Mouse (Mus musculus) intestine, postnatal 0 days (tissue): ENCODE results near the gene Tcf7. TPM values are rescaled to one million over a fixed set of nuclear protein-coding genes. Genes with fewer than 3 reads are reported as not detected.

ENCODE experiments used
- ATAC-seq: fragments of 200-750 bp; cut with Nextera tagmentation; 2 replicates; pipeline ENCODE4 v1.8.0; 2017; ENCODE audit warnings: mild to moderate bottlenecking, moderate TSS enrichment, moderate library complexity
- H3K27ac ChIP-seq: fragments of 300-500 bp; sonication (generic); 2 replicates; pipeline ENCODE4 v1.5.1; 2014; ENCODE audit warnings: mild to moderate bottlenecking, low read depth, low read length, moderate library complexity
- H3K27me3 ChIP-seq: fragments of 300-500 bp; sonication (generic); replicated peaks from 2 replicates; pipeline ENCODE4 v1.6.1; 2014; ENCODE audit warnings: low read length, mixed read lengths; ENCODE audit not compliant: control insufficient read depth, insufficient read depth
- H3K36me3 ChIP-seq: fragments of 300-500 bp; sonication (generic); 2 replicates; pipeline ENCODE4 v1.6.1; 2014; ENCODE audit warnings: mild to moderate bottlenecking, moderate library complexity; ENCODE audit not compliant: control insufficient read depth, insufficient read depth
- H3K4me1 ChIP-seq: fragments of 300-500 bp; sonication (generic); replicated peaks from 2 replicates; pipeline ENCODE4 v1.6.1; 2014; ENCODE audit warnings: antibody characterized with exemption, low read length, mixed read lengths; ENCODE audit not compliant: control insufficient read depth, insufficient read depth
- H3K4me2 ChIP-seq: fragments of 300-500 bp; sonication (generic); replicated peaks from 2 replicates; pipeline ENCODE4 v1.6.1; 2014; ENCODE audit warnings: low read depth, mild to moderate bottlenecking, moderate library complexity
- H3K4me3 ChIP-seq: fragments of 300-500 bp; sonication (generic); 2 replicates; pipeline ENCODE4 v1.5.1; 2014; ENCODE audit warnings: low read depth, low read length
- H3K9ac ChIP-seq: fragments of 300-500 bp; sonication (generic); 2 replicates; pipeline ENCODE4 v1.6.1; 2014; ENCODE audit warnings: mild to moderate bottlenecking, low read depth, low read length
- H3K9me3 ChIP-seq: fragments of 300-500 bp; sonication (generic); 2 replicates; pipeline ENCODE4 v1.6.1; 2016; ENCODE audit warnings: mixed run types; ENCODE audit not compliant: control insufficient read depth
- CTCF ChIP-seq: sonication (generic); IDR thresholded peaks from 2 replicates; pipeline ENCODE4 v1.5.1; 2016; ENCODE audit warnings: low read depth, mild to moderate bottlenecking, control low read depth, antibody characterized with exemption, moderate library complexity
- WGBS: fragments of 180-500 bp; shearing (Covaris S2); extraction: QIAGEN DNeasy Blood & Tissue Kit; methylation state at CpG from one replicate; pipeline ENCODE4 v1.1.7; 2014; 5-methylcytosine and 5-hydroxymethylcytosine counted together
- polyA plus RNA-seq: library from polyadenylated mRNA; unstranded; fragments of >200 nt; fragmentation: Nextera tagmentation; extraction: Ambion mirVana; gene quantifications from 2 replicates; pipeline ENCODE4 v1.2.1, GENCODE M21; 2015

Gene Tcf7
- polyA plus RNA-seq = 3.3 TPM in 2 replicates

- peak; percentile 86 for ATAC-seq
- peak within 1 kb of the TSS; percentile 41 for H3K27ac ChIP-seq
- WGBS = under 1% methylated on average over 79 of the region's 97 CpGs
These were observed at the start of gene Tcf7 for GRCm38 (mm10) chr11:52282774-52283595. Gene Tcf7 (minus strand): TSS chr11:52283014.

GRCm38 (mm10) chr11:52327313-52327712 lies 44.5 kb upstream of the Tcf7 start:
- ATAC-seq = no peak
- Histone ChIP-seq H3K4me1 (no peaks in the 10 kb centered on the region), H3K4me3 (no peak overlapping the region), H3K4me2 (no peak overlapping the region), H3K9me3 (no peaks in the 10 kb centered on the region), H3K27me3 (no peaks in the 10 kb centered on the region), H3K9ac (no peak overlapping the region), H3K36me3 (no peaks in the 10 kb centered on the region), H3K27ac (no peak overlapping the region)
- 50% methylated on average over 3 of the region's 3 CpGs for WGBS
- TF ChIP-seq CTCF = no peak

More at GRCm38 (mm10) chr11:52282774-52283595, at the start of gene Tcf7:
- H3K4me3 ChIP-seq = peak within 1 kb of the TSS; percentile 75
- H3K4me2 ChIP-seq = peak within 1 kb of the TSS; percentile 100
- no peaks in the 10 kb centered on the region; the same call in 1 of the 2 replicates for H3K27me3 ChIP-seq
- H3K9ac ChIP-seq = peak within 1 kb of the TSS; percentile 76
- no peak for TF ChIP-seq CTCF
- no peaks in the 10 kb centered on the region for H3K9me3 ChIP-seq
- H3K4me1 ChIP-seq = 0 out of 2 replicates have a peak, but pooled peaks cover 5% of the 10 kb centered on the region
- H3K36me3 ChIP-seq = no peaks in the 10 kb centered on the region

GRCm38 (mm10) chr11:52324442-52325367 lies 41.9 kb upstream of the Tcf7 start:
- no peak overlapping the region for H3K27ac ChIP-seq
- H3K36me3 ChIP-seq = no peaks in the 10 kb centered on the region
- WGBS = 63% methylated on average over 23 of the region's 23 CpGs
- no peaks in the 10 kb centered on the region for H3K9me3 ChIP-seq
- H3K4me3 ChIP-seq = no peak overlapping the region
- no peaks in the 10 kb centered on the region for H3K27me3 ChIP-seq
- no peak overlapping the region for H3K9ac ChIP-seq
- H3K4me2 ChIP-seq = no peak overlapping the region
- ATAC-seq = no peak
- no peaks in the 10 kb centered on the region for H3K4me1 ChIP-seq
- no peak for TF ChIP-seq CTCF

- TF ChIP-seq CTCF = no peak
- WGBS = 57% methylated on average over 3 of the region's 3 CpGs
These were observed 38.7 kb upstream of the Tcf7 start for GRCm38 (mm10) chr11:52321540-52321939.

GRCm38 (mm10) chr11:52320529-52320928 lies 37.7 kb upstream of the Tcf7 start:
- Histone ChIP-seq H3K27ac (no peak overlapping the region), H3K4me3 (no peak overlapping the region), H3K9ac (no peak overlapping the region), H3K4me2 (no peak overlapping the region), H3K27me3 (no peaks in the 10 kb centered on the region), H3K9me3 (no peaks in the 10 kb centered on the region), H3K36me3 (no peaks in the 10 kb centered on the region), H3K4me1 (no peaks in the 10 kb centered on the region)
- no peak for ATAC-seq
- no peak for TF ChIP-seq CTCF
- 79% methylated on average over 4 of the region's 4 CpGs for WGBS

More at GRCm38 (mm10) chr11:52321540-52321939, 38.7 kb upstream of the Tcf7 start:
- Histone ChIP-seq H3K9ac (no peak overlapping the region), H3K4me1 (no peaks in the 10 kb centered on the region), H3K4me3 (no peak overlapping the region), H3K27me3 (no peaks in the 10 kb centered on the region), H3K36me3 (no peaks in the 10 kb centered on the region), H3K9me3 (no peaks in the 10 kb centered on the region), H3K4me2 (no peak overlapping the region), H3K27ac (no peak overlapping the region)
- ATAC-seq = no peak

GRCm38 (mm10) chr11:52319664-52320063 lies 36.9 kb upstream of the Tcf7 start:
- Histone ChIP-seq H3K27me3 (0 out of 2 replicates have a peak, but pooled peaks cover 4% of the 10 kb centered on the region), H3K4me2 (no peak overlapping the region), H3K9ac (no peak overlapping the region), H3K36me3 (no peaks in the 10 kb centered on the region), H3K4me3 (no peak overlapping the region), H3K4me1 (no peaks in the 10 kb centered on the region), H3K27ac (no peak overlapping the region), H3K9me3 (no peaks in the 10 kb centered on the region)
- no peak for TF ChIP-seq CTCF
- WGBS = 60% methylated on average over 4 of the region's 4 CpGs
- no peak for ATAC-seq
